In genomic region chr6:120363688-120364522, GRCm38 (mm10) we compare ENCODE assay signal across 8 mouse cellular contexts. TPM values are rescaled to one million over a fixed set of nuclear protein-coding genes. Genes with fewer than 3 reads are reported as not detected.
A peak's percentile ranks its signal among the peaks of the same experiment; 100 is the strongest.
DNase-seq lines count a peak whose midpoint lies in the region; ATAC-seq and TF ChIP-seq lines count a peak whose summit lies in the region.

TSS of gene Kdm5a (plus strand) at chr6:120364124.
TSS of gene Ccdc77 (minus strand) at chr6:120364374.

- peak; percentile 38 for TF ChIP-seq EP300 in liver, embryonic 14.5 days (IDR thresholded peaks at IDR 0.05; ENCODE audit: low read depth)
- TF ChIP-seq EP300 in stomach, postnatal 0 days (optimal IDR thresholded peaks at IDR 0.05): peak; percentile 91

- DNase-seq in CD8-positive naive resting alpha-beta T cell, adult 2 months (ENCODE audit: low read depth in 2 of 2, low spot score in 2 of 2): peak; percentile 88 to 95
- DNase-seq in c-Kit-positive CD71-negative TER-119-negative erythroid progenitor cells, embryonic 14.5 days (ENCODE audit: low read depth): peak; percentile 91
- DNase-seq in forebrain, embryonic 10.5 days (ENCODE audit: extremely low spot score, low spot score): peak; percentile 95
- DNase-seq in kidney, postnatal 25 days: peak; percentile 92 to 97
- peak; percentile 88 to 89 (median 89) for DNase-seq in liver, embryonic 14.5 days (ENCODE audit: low read depth in 3 of 3, low spot score in 3 of 3)
- DNase-seq in neural tube, embryonic 11.5 days (ENCODE audit: low spot score): peak; percentile 94
- peak; percentile 94 for DNase-seq in stomach, postnatal 0 days (ENCODE audit: low spot score)

- H3K9me3 ChIP-seq in forebrain, embryonic 10.5 days: no peaks in the 10 kb centered on the region
- no peaks in the 10 kb centered on the region for H3K9me3 ChIP-seq in heart, embryonic 15.5 days (replicated peaks)
- H3K9me3 ChIP-seq in liver, embryonic 14.5 days (ENCODE audit: control insufficient read depth, low read length): no peaks in the 10 kb centered on the region
- no peaks in the 10 kb centered on the region for H3K9me3 ChIP-seq in neural tube, embryonic 11.5 days (ENCODE audit: control insufficient read depth, low read length)
- no peaks in the 10 kb centered on the region for H3K9me3 ChIP-seq in stomach, postnatal 0 days (ENCODE audit: control insufficient read depth, low read length)

- peak within 1 kb of the TSS; percentile 93 for H3K9ac ChIP-seq in heart, embryonic 15.5 days
- H3K9ac ChIP-seq in liver, embryonic 14.5 days (replicated peaks): peak within 1 kb of the TSS; percentile 94
- H3K9ac ChIP-seq in neural tube, embryonic 11.5 days (ENCODE audit: low read length): peak within 1 kb of the TSS; percentile 69
- peak within 1 kb of the TSS; percentile 95 for H3K9ac ChIP-seq in stomach, postnatal 0 days (ENCODE audit: low read length)

- peak within 1 kb of the TSS; percentile 74 for H3K4me3 ChIP-seq in forebrain, embryonic 10.5 days
- peak within 1 kb of the TSS; percentile 99 for H3K4me3 ChIP-seq in heart, embryonic 15.5 days
- H3K4me3 ChIP-seq in liver, embryonic 14.5 days (ENCODE audit: insufficient read depth in 1 of 2, low read depth in 2 of 2, low read length in 2 of 2): peak within 1 kb of the TSS; percentile 94 to 97
- peak within 1 kb of the TSS; percentile 90 for H3K4me3 ChIP-seq in neural tube, embryonic 11.5 days (ENCODE audit: low read depth, low read length)
- peak within 1 kb of the TSS; percentile 96 for H3K4me3 ChIP-seq in stomach, postnatal 0 days (ENCODE audit: low read depth, low read length)

- H3K4me2 ChIP-seq in heart, embryonic 15.5 days: peak within 1 kb of the TSS; percentile 85
- peak within 1 kb of the TSS; percentile 79 for H3K4me2 ChIP-seq in liver, embryonic 14.5 days (ENCODE audit: low read depth)
- peak within 1 kb of the TSS; percentile 84 for H3K4me2 ChIP-seq in neural tube, embryonic 11.5 days (ENCODE audit: low read depth)
- peak within 1 kb of the TSS; percentile 74 for H3K4me2 ChIP-seq in stomach, postnatal 0 days (replicated peaks; ENCODE audit: low read depth)

- peaks cover 21% of the 10 kb centered on the region for H3K4me1 ChIP-seq in forebrain, embryonic 10.5 days
- H3K4me1 ChIP-seq in heart, embryonic 15.5 days (replicated peaks): peaks cover 18% of the 10 kb centered on the region
- H3K4me1 ChIP-seq in liver, embryonic 14.5 days (replicated peaks; ENCODE audit: control insufficient read depth in 2 of 2, insufficient read depth in 2 of 2, low read length in 1 of 2): peaks cover 11 to 13% of the 10 kb centered on the region in 2 experiments
- H3K4me1 ChIP-seq in neural tube, embryonic 11.5 days (ENCODE audit: control insufficient read depth, insufficient read depth, low read length): peaks cover 14% of the 10 kb centered on the region
- H3K4me1 ChIP-seq in stomach, postnatal 0 days (replicated peaks; ENCODE audit: control insufficient read depth, insufficient read depth): no peaks in the 10 kb centered on the region

- peak; percentile 93 for ATAC-seq in heart, embryonic 15.5 days (replicated peaks; ENCODE audit: insufficient number of reproducible peaks, insufficient read depth, low FRiP score, low read depth)
- peak; percentile 96 for ATAC-seq in liver, embryonic 14.5 days (ENCODE audit: insufficient read depth)
- peak; percentile 94 for ATAC-seq in neural tube, embryonic 11.5 days (ENCODE audit: insufficient read depth, low FRiP score, low TSS enrichment)
- ATAC-seq in stomach, postnatal 0 days (ENCODE audit: low FRiP score, low TSS enrichment): peak; percentile 97

- peaks cover 25% of the 10 kb centered on the region for H3K36me3 ChIP-seq in forebrain, embryonic 10.5 days (replicated peaks)
- peaks cover 17% of the 10 kb centered on the region for H3K36me3 ChIP-seq in heart, embryonic 15.5 days
- peaks cover 9% of the 10 kb centered on the region for H3K36me3 ChIP-seq in liver, embryonic 14.5 days (replicated peaks; ENCODE audit: control insufficient read depth, insufficient read depth, low read depth)
- H3K36me3 ChIP-seq in neural tube, embryonic 11.5 days (ENCODE audit: control insufficient read depth, insufficient read depth, low read length): peaks cover 10% of the 10 kb centered on the region
- peaks cover 3% of the 10 kb centered on the region; the same call in 1 of the 2 replicates for H3K36me3 ChIP-seq in stomach, postnatal 0 days (ENCODE audit: control insufficient read depth, insufficient read depth, low read length)

- H3K27ac ChIP-seq in forebrain, embryonic 10.5 days: peak within 1 kb of the TSS; percentile 94
- peak within 1 kb of the TSS; percentile 97 for H3K27ac ChIP-seq in heart, embryonic 15.5 days
- H3K27ac ChIP-seq in liver, embryonic 14.5 days: peak within 1 kb of the TSS; percentile 77
- peak within 1 kb of the TSS; percentile 89 for H3K27ac ChIP-seq in neural tube, embryonic 11.5 days (ENCODE audit: low read depth, low read length)
- peak within 1 kb of the TSS; percentile 98 for H3K27ac ChIP-seq in stomach, postnatal 0 days (replicated peaks)

- peak; percentile 49 for TF ChIP-seq CTCF in liver, embryonic 14.5 days (IDR thresholded peaks at IDR 0.05; ENCODE audit: low read depth)
- peak; percentile 57 for TF ChIP-seq CTCF in stomach, postnatal 0 days (IDR thresholded peaks at IDR 0.05; ENCODE audit: low read depth)

- H3K27me3 ChIP-seq in forebrain, embryonic 10.5 days (ENCODE audit: poor library complexity, severe bottlenecking): no peaks in the 10 kb centered on the region
- H3K27me3 ChIP-seq in heart, embryonic 15.5 days: no peaks in the 10 kb centered on the region
- no peaks in the 10 kb centered on the region for H3K27me3 ChIP-seq in liver, embryonic 14.5 days (ENCODE audit: control insufficient read depth, insufficient read depth, low read length)
- no peaks in the 10 kb centered on the region for H3K27me3 ChIP-seq in neural tube, embryonic 11.5 days (ENCODE audit: control insufficient read depth, insufficient read depth, low read length)
- H3K27me3 ChIP-seq in stomach, postnatal 0 days (ENCODE audit: control insufficient read depth, insufficient read depth, low read length): no peaks in the 10 kb centered on the region

- WGBS in forebrain, embryonic 10.5 days: under 1% methylated on average over 71 of the region's 71 CpGs
- WGBS in heart, embryonic 15.5 days: under 1% methylated on average over 71 of the region's 71 CpGs
- under 1% methylated on average over 71 of the region's 71 CpGs for WGBS in liver, embryonic 14.5 days (ENCODE audit: insufficient replicate concordance)
- under 1% methylated on average over 71 of the region's 71 CpGs for WGBS in neural tube, embryonic 11.5 days
- under 1% methylated on average over 71 of the region's 71 CpGs for WGBS in stomach, postnatal 0 days

RNA-seq across cellular contexts. Expression of gene Kdm5a, which starts in this region (rescaled TPM):
- polyA plus RNA-seq in forebrain, embryonic 10.5 days (2016; fragmentation: Nextera tagmentation; extraction: Ambion mirVana): 48.9 and 51.6 TPM in 2 replicates
- 29.0 and 29.5 TPM in 2 replicates for polyA plus RNA-seq in heart, embryonic 15.5 days (2015; fragmentation: Nextera tagmentation; extraction: Ambion mirVana)
- 2.7 and 3.8 TPM in 2 replicates for polyA plus RNA-seq in liver, embryonic 14.5 days (2012; rRNA removed)
- 16.6 and 17.6 TPM in 2 replicates for polyA plus RNA-seq in liver, embryonic 14.5 days (2014; fragmentation: Nextera tagmentation; extraction: Ambion mirVana)
- 57.3 and 61.6 TPM in 2 replicates for polyA plus RNA-seq in neural tube, embryonic 11.5 days (2014; fragmentation: Nextera tagmentation; extraction: Ambion mirVana)
- 18.8 and 23.1 TPM in 2 replicates for polyA plus RNA-seq in stomach, postnatal 0 days (2015; fragmentation: Nextera tagmentation; extraction: Ambion mirVana)

RNA-seq across cellular contexts. Expression of gene Ccdc77, which starts in this region (rescaled TPM):
- polyA plus RNA-seq in forebrain, embryonic 10.5 days (2016; fragmentation: Nextera tagmentation; extraction: Ambion mirVana): 28.6 and 29.4 TPM in 2 replicates
- polyA plus RNA-seq in heart, embryonic 15.5 days (2015; fragmentation: Nextera tagmentation; extraction: Ambion mirVana): 17.3 and 20.6 TPM in 2 replicates
- 6.9 and 11.4 TPM in 2 replicates for polyA plus RNA-seq in liver, embryonic 14.5 days (2012; rRNA removed)
- polyA plus RNA-seq in liver, embryonic 14.5 days (2014; fragmentation: Nextera tagmentation; extraction: Ambion mirVana): 14.1 and 16.3 TPM in 2 replicates
- 22.5 and 26.0 TPM in 2 replicates for polyA plus RNA-seq in neural tube, embryonic 11.5 days (2014; fragmentation: Nextera tagmentation; extraction: Ambion mirVana)
- 9.2 and 11.0 TPM in 2 replicates for polyA plus RNA-seq in stomach, postnatal 0 days (2015; fragmentation: Nextera tagmentation; extraction: Ambion mirVana)

Comparison
In these comparisons a context has a peak if more than half of its experiments do, and no peak if none do; other contexts are left out.
1. Peak in every context shown above with its lines: DNase-seq, ATAC-seq, H3K4me3 ChIP-seq and H3K27ac ChIP-seq.